Mouse (Mus musculus): ENCODE measurements at regions not wholly inside any gene's neighbourhood (a gene's known extent, or its start where the extent isn't known, plus 50 kb on each side); places are given as distances from the start of the nearest gene placed in this dataset.

GRCm38 (mm10) chr3:117459507-117459906 lies 98.8 kb upstream of the Plppr4 start:
- no peaks in the 10 kb centered on the region for H3K27me3 ChIP-seq (replicated peaks; ENCODE audit: control insufficient read depth, insufficient read depth, low read length)
- H3K9me3 ChIP-seq (ENCODE audit: control insufficient read depth, low read length), result no peaks in the 10 kb centered on the region
- no peak overlapping the region for H3K27ac ChIP-seq (ENCODE audit: low read length)
- H3K4me2 ChIP-seq (ENCODE audit: low read length), result no peak overlapping the region
- H3K36me3 ChIP-seq (ENCODE audit: control insufficient read depth, insufficient read depth), result no peaks in the 10 kb centered on the region
- no peak overlapping the region for H3K9ac ChIP-seq (replicated peaks; ENCODE audit: low read depth, low read length)
- no peaks in the 10 kb centered on the region for H3K4me1 ChIP-seq (replicated peaks; ENCODE audit: control insufficient read depth, insufficient read depth, low read length)
- ATAC-seq, result no peak
- no peak overlapping the region for H3K4me3 ChIP-seq (replicated peaks; ENCODE audit: low read length)
- 81% methylated on average over 2 of the region's 2 CpGs for WGBS

GRCm38 (mm10) chr3:117450559-117450958 lies 89.9 kb upstream of the Plppr4 start:
- H3K4me2 ChIP-seq (ENCODE audit: low read length), result no peak overlapping the region
- H3K27ac ChIP-seq (ENCODE audit: low read length), result no peak overlapping the region
- 73% methylated on average over 7 of the region's 7 CpGs for WGBS
- H3K4me1 ChIP-seq (replicated peaks; ENCODE audit: control insufficient read depth, insufficient read depth, low read length), result no peaks in the 10 kb centered on the region
- H3K9me3 ChIP-seq (ENCODE audit: control insufficient read depth, low read length), result no peaks in the 10 kb centered on the region
- no peak overlapping the region for H3K4me3 ChIP-seq (replicated peaks; ENCODE audit: low read length)
- H3K9ac ChIP-seq (replicated peaks; ENCODE audit: low read depth, low read length), result no peak overlapping the region
- no peaks in the 10 kb centered on the region for H3K36me3 ChIP-seq (ENCODE audit: control insufficient read depth, insufficient read depth)
- no peak for ATAC-seq
- H3K27me3 ChIP-seq (replicated peaks; ENCODE audit: control insufficient read depth, insufficient read depth, low read length), result no peaks in the 10 kb centered on the region

DNA sequence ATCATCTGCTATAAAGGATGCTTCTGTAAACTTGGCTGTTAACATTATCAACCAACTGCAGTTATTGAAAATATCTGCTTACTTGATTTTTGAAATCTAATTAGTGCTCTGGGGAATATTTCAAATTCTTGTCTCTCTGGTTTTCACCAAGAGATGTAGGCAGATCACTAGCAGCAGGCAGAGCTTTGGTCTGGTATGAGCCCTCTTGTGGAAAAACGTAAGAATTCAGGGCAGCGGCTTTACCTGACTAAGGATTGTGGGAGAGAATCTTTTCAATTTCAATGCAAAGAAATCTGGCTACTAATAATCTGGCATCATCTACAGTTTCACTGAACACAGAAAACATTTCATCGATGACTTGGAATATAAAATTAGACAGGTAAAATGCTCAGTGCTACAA lies 81.2 kb upstream of the Plppr4 start:
- Histone ChIP-seq H3K36me3 (ENCODE audit: control insufficient read depth, insufficient read depth) (no peaks in the 10 kb centered on the region), H3K4me3 (replicated peaks; ENCODE audit: low read length) (no peak overlapping the region), H3K4me1 (replicated peaks; ENCODE audit: control insufficient read depth, insufficient read depth, low read length) (0 out of 2 replicates have a peak, but pooled peaks cover 2% of the 10 kb centered on the region), H3K9me3 (ENCODE audit: control insufficient read depth, low read length) (no peaks in the 10 kb centered on the region), H3K9ac (replicated peaks; ENCODE audit: low read depth, low read length) (no peak overlapping the region), H3K4me2 (ENCODE audit: low read length) (no peak overlapping the region), H3K27ac (ENCODE audit: low read length) (no peak overlapping the region), H3K27me3 (replicated peaks; ENCODE audit: control insufficient read depth, insufficient read depth, low read length) (no peaks in the 10 kb centered on the region)
- 52% methylated on average over 3 of the region's 3 CpGs for WGBS
- ATAC-seq, result no peak

GRCm38 (mm10) chr3:117440294-117440693 lies 79.6 kb upstream of the Plppr4 start:
- 0 out of 2 replicates have a peak, but pooled peaks cover 2% of the 10 kb centered on the region for H3K4me1 ChIP-seq (replicated peaks; ENCODE audit: control insufficient read depth, insufficient read depth, low read length)
- H3K9ac ChIP-seq (replicated peaks; ENCODE audit: low read depth, low read length), result no peak overlapping the region
- no peak overlapping the region for H3K4me3 ChIP-seq (replicated peaks; ENCODE audit: low read length)
- H3K27me3 ChIP-seq (replicated peaks; ENCODE audit: control insufficient read depth, insufficient read depth, low read length), result no peaks in the 10 kb centered on the region
- ATAC-seq, result no peak
- no peaks in the 10 kb centered on the region for H3K36me3 ChIP-seq (ENCODE audit: control insufficient read depth, insufficient read depth)
- H3K27ac ChIP-seq (ENCODE audit: low read length), result no peak overlapping the region
- 61% methylated on average over 4 of the region's 4 CpGs for WGBS
- H3K9me3 ChIP-seq (ENCODE audit: control insufficient read depth, low read length), result no peaks in the 10 kb centered on the region
- H3K4me2 ChIP-seq (ENCODE audit: low read length), result no peak overlapping the region

DNA sequence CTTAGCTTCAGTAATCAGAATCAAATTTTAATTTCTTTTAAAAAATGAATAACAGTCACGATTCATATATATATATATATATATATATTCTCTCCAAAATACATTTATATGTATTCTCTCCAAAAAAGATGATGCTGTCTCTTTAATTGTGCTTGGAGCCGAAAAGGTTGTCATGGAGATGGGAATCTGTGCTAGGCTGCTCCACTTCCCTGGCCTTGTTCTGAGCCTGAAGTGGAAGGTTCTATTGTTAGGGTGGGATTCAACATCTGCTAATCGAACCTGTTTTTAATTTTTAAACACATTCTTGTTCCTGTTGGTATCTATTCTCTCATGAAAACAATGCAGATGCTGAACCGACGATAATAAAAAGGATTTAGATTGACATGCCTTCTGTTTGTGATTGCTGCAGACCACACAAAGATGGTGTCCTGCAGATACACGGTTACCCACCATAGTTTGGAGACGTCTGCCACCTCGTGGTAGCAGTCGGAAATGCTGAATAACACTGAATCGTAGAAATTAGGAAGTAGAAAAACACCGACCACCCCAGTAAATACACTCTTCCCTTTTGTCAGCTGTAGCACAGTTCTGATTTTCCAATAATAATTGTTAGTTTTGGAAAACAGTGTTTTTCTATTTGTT lies 77.9 kb upstream of the Plppr4 start:
- Histone ChIP-seq H3K4me2 (ENCODE audit: low read length) (no peak overlapping the region), H3K4me1 (replicated peaks; ENCODE audit: control insufficient read depth, insufficient read depth, low read length) (0 out of 2 replicates have a peak, but pooled peaks cover 2% of the 10 kb centered on the region), H3K27ac (ENCODE audit: low read length) (no peak overlapping the region), H3K4me3 (replicated peaks; ENCODE audit: low read length) (no peak overlapping the region), H3K36me3 (ENCODE audit: control insufficient read depth, insufficient read depth) (no peaks in the 10 kb centered on the region), H3K9me3 (ENCODE audit: control insufficient read depth, low read length) (no peaks in the 10 kb centered on the region), H3K9ac (replicated peaks; ENCODE audit: low read depth, low read length) (no peak overlapping the region), H3K27me3 (replicated peaks; ENCODE audit: control insufficient read depth, insufficient read depth, low read length) (no peaks in the 10 kb centered on the region)
- ATAC-seq, result peak; percentile 90
- 12% methylated on average over 11 of the region's 11 CpGs for WGBS

DNA sequence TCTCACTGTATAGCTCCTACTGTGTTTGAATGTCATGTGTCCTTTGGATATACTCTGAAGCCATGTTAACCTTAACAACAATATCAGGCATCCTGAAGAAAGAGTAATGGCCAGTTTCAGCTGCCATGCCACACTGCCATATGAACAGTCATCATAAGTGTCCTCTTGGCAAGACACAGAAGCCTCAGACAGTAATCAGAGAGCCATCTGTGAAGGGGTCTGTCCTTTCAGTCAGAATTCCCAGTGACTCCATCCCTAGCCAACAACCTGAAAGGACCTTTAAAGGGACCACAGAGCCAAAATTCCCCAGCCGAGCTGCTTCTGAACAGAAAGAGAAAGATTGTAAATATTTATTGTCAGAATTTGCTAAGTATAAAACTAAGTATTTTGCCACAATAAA lies 63.9 kb upstream of the Plppr4 start:
- Histone ChIP-seq H3K27me3 (replicated peaks; ENCODE audit: control insufficient read depth, insufficient read depth, low read length) (no peaks in the 10 kb centered on the region), H3K27ac (ENCODE audit: low read length) (no peak overlapping the region), H3K4me2 (ENCODE audit: low read length) (no peak overlapping the region), H3K9ac (replicated peaks; ENCODE audit: low read depth, low read length) (no peak overlapping the region), H3K9me3 (ENCODE audit: control insufficient read depth, low read length) (no peaks in the 10 kb centered on the region), H3K36me3 (ENCODE audit: control insufficient read depth, insufficient read depth) (no peaks in the 10 kb centered on the region), H3K4me3 (replicated peaks; ENCODE audit: low read length) (no peak overlapping the region), H3K4me1 (replicated peaks; ENCODE audit: control insufficient read depth, insufficient read depth, low read length) (no peaks in the 10 kb centered on the region)
- ATAC-seq, result no peak
- 55% methylated on average over 1 of the region's 1 CpGs for WGBS

GRCm38 (mm10) chr3:117412896-117413747 lies 52.4 kb upstream of the Plppr4 start:
- 50% methylated on average over 4 of the region's 4 CpGs for WGBS
- ATAC-seq, result peak; percentile 59
- H3K36me3 ChIP-seq (ENCODE audit: control insufficient read depth, insufficient read depth), result no peaks in the 10 kb centered on the region
- no peak overlapping the region for H3K4me3 ChIP-seq (replicated peaks; ENCODE audit: low read length)
- peak overlapping the region; percentile 33; the same call in 1 of the 2 replicates for H3K27ac ChIP-seq (ENCODE audit: low read length)
- H3K4me1 ChIP-seq (replicated peaks; ENCODE audit: control insufficient read depth, insufficient read depth, low read length), result peaks cover 9% of the 10 kb centered on the region
- H3K9ac ChIP-seq (replicated peaks; ENCODE audit: low read depth, low read length), result no peak overlapping the region
- H3K9me3 ChIP-seq (ENCODE audit: control insufficient read depth, low read length), result no peaks in the 10 kb centered on the region
- no peaks in the 10 kb centered on the region for H3K27me3 ChIP-seq (replicated peaks; ENCODE audit: control insufficient read depth, insufficient read depth, low read length)
- H3K4me2 ChIP-seq (ENCODE audit: low read length), result no peak overlapping the region

Measured in forebrain, embryonic 16.5 days (tissue).